Mouse (Mus musculus) small intestine, adult 2 months (tissue): ENCODE data around the gene Sorl1.

Source experiments
- CTCF ChIP-seq: fragments of 200-500 bp; IDR thresholded peaks from 2 replicates; pipeline ENCODE4 v1.5.1; 2012; ENCODE audit warnings: low read depth, mild to moderate bottlenecking, control low read depth, inconsistent platforms, low read length, moderate library complexity, mixed read lengths; ENCODE audit not compliant: insufficient replicate concordance, insufficient read length; ENCODE audit errors: extremely low read depth
- POLR2A ChIP-seq: fragments of 200-500 bp; IDR thresholded peaks from 2 replicates; pipeline ENCODE4 v1.6.1; 2012; ENCODE audit warnings: low read depth, mild to moderate bottlenecking, control low read depth, inconsistent platforms, low read length, moderate library complexity

GRCm38 (mm10) chr9:41980796-41981195, 143.3 kb downstream of the Sorl1 start:
- TF ChIP-seq CTCF (no peak), POLR2A (no peak)
